Mouse (Mus musculus): Measurements from ENCODE around the gene Man1b1.

- no peak for TF ChIP-seq CHD2 (IDR thresholded peaks at IDR 0.05; ENCODE audit: low read depth, low read length)
- TF ChIP-seq HCFC1 (IDR thresholded peaks at IDR 0.05; ENCODE audit: borderline replicate concordance, insufficient read depth, low read length), result no peak
- no peak for TF ChIP-seq MAFK (IDR thresholded peaks at IDR 0.05; ENCODE audit: insufficient read depth, low read depth, low read length)
- TF ChIP-seq ZNF384 (IDR thresholded peaks at IDR 0.05; ENCODE audit: low read depth, low read length), result no peak
- TF ChIP-seq ZC3H11A (IDR thresholded peaks at IDR 0.05; ENCODE audit: borderline replicate concordance, low read depth, low read length), result no peak
Observed at GRCm38 (mm10) chr2:25399051-25399450, 66.9 kb downstream of the Man1b1 start, which contains the start of gene Npdc1.
